Mouse (Mus musculus) naive thymus-derived CD4-positive, alpha-beta T cell, adult 2 months (primary cell): ENCODE measurements around the gene Trpv5.

ENCODE experiments used
- DNase-seq: peaks from one replicate; pipeline ENCODE4 v3.0.0-alpha.2; 2011; ENCODE audit warnings: low read depth

Trpv5 gene

GRCm38 (mm10) chr6:41680669-41681068 lies at the start of gene Trpv5:
TSS of gene Trpv5 (minus strand) at chr6:41680769.
- no peak for DNase-seq

GRCm38 (mm10) chr6:41727989-41728609 lies 47.5 kb upstream of the Trpv5 start:
- DNase-seq, result peak; percentile 53

- no peak for DNase-seq
These were observed 40.9 kb upstream of the Trpv5 start for GRCm38 (mm10) chr6:41721430-41721829.

- no peak for DNase-seq
These were observed 29.7 kb upstream of the Trpv5 start for GRCm38 (mm10) chr6:41710281-41710680.

- DNase-seq, result no peak
These were observed 25.7 kb upstream of the Trpv5 start for GRCm38 (mm10) chr6:41706275-41706674.

- DNase-seq, result no peak
These were observed 23.6 kb upstream of the Trpv5 start, which contains the start of gene Kel for GRCm38 (mm10) chr6:41704123-41704522. TSS of gene Kel (minus strand) at chr6:41704339.

GRCm38 (mm10) chr6:41702928-41703327 lies 22.4 kb upstream of the Trpv5 start:
- DNase-seq, result peak; percentile 53

GRCm38 (mm10) chr6:41701245-41701644 lies 20.7 kb upstream of the Trpv5 start:
- no peak for DNase-seq

- DNase-seq, result no peak
These were observed 13.8 kb upstream of the Trpv5 start for GRCm38 (mm10) chr6:41694407-41694806.

GRCm38 (mm10) chr6:41692200-41692599 lies 11.6 kb upstream of the Trpv5 start:
- DNase-seq, result no peak

- DNase-seq, result no peak
These were observed 5.0 kb upstream of the Trpv5 start for GRCm38 (mm10) chr6:41685596-41685995.

- DNase-seq, result no peak
These were observed 4.3 kb upstream of the Trpv5 start for GRCm38 (mm10) chr6:41684911-41685310.

GRCm38 (mm10) chr6:41684131-41684530 lies 3.6 kb upstream of the Trpv5 start, which contains the start of gene Llcfc1:
TSS of gene Llcfc1 (plus strand) at chr6:41684431.
- DNase-seq, result no peak

GRCm38 (mm10) chr6:41681656-41682055 lies 1.1 kb upstream of the Trpv5 start:
- DNase-seq, result no peak

GRCm38 (mm10) chr6:41676530-41676929 lies 4.0 kb downstream of the Trpv5 start:
- DNase-seq, result no peak

GRCm38 (mm10) chr6:41662320-41662719 lies 18.2 kb downstream of the Trpv5 start:
- peak; percentile 57 for DNase-seq

- no peak for DNase-seq
These were observed 22.1 kb downstream of the Trpv5 start for GRCm38 (mm10) chr6:41658487-41658886.

GRCm38 (mm10) chr6:41654648-41655047 lies 25.9 kb downstream of the Trpv5 start:
- peak; percentile 10 for DNase-seq

GRCm38 (mm10) chr6:41653173-41653572 lies 27.4 kb downstream of the Trpv5 start:
- no peak for DNase-seq

GRCm38 (mm10) chr6:41646672-41647071 lies 33.9 kb downstream of the Trpv5 start:
- no peak for DNase-seq

GRCm38 (mm10) chr6:41646220-41646619 lies 34.3 kb downstream of the Trpv5 start:
- no peak for DNase-seq

GRCm38 (mm10) chr6:41643227-41643626 lies 37.3 kb downstream of the Trpv5 start:
- DNase-seq, result no peak

- DNase-seq, result no peak
These were observed 37.8 kb downstream of the Trpv5 start for GRCm38 (mm10) chr6:41642765-41643164.

GRCm38 (mm10) chr6:41641173-41641866 lies 39.2 kb downstream of the Trpv5 start:
- DNase-seq, result no peak
